Mouse (Mus musculus) gastrocnemius, postnatal 25 days (tissue): ENCODE measurements around the gene Abraxas1. TPM values are rescaled to one million over a fixed set of nuclear protein-coding genes. Genes with fewer than 3 reads are reported as not detected.

Experiments used
- DNase-seq: peaks from one replicate; pipeline ENCODE4 v3.0.0; 2022
- long read RNA-seq, 2 experiments: library from polyadenylated mRNA; stranded (forward); transcript quantifications; one replicate each; pipeline ENCODE4 v2.0.0; 2021
- total RNA-seq, 2 experiments: library from RNA; stranded (reverse); gene quantifications; 1 replicate in 1 of 2; 2 replicates in 1 of 2; pipeline ENCODE4 v1.2.3; 2021

The Abraxas1 gene
- total RNA-seq = 1 to 10 TPM; 4.5 to 5.2 TPM
- long read RNA-seq, experiment 1, partial matches to known transcripts = 0 of 3 reads
- long read RNA-seq, experiment 1, other reads (novel, unspliced or antisense) = 0 of 3 reads
- long read RNA-seq, experiment 2, partial matches to known transcripts = 0 of 4 reads
- long read RNA-seq, experiment 2, other reads (novel, unspliced or antisense) = 1 of 4 reads

DNA sequence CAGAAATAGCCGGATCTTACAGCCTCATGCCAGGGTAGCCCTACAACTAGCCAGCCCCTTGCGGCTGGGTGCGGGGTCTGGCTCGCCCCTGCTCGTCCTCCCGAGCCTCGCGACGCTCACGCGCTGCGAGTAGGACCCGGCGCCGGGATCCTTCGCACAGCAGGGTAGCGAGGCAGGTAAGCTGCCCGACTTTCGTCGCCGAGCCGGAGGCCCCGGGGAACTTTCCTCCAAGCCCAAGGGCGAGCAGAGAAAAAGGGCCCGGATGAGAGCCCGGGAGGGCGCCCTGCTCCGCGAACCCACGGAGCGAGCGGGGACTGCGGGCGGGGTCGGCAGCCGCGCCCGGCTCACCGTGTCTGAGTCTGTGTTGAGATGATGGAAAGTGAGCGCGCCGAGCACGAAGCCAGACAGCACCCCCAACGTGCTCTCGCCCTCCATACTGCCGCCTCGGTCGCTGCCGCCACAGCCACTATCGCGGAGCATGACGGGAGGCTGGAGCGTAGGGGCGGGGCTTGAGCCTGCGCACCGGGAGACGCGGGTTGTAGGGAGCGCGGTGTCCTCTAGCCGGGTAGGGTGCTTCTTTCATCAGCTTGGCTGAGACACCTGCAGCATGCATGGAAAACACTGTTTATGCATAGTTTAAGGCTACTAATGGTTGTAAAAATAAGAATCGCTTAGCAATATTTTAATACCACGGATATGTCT is at the start of gene Abraxas1:
TSS of gene Abraxas1 (minus strand) at position 483 of the 702 bp plus-strand sequence.
- DNase-seq = peak; percentile 79

- DNase-seq = no peak
These were observed 48.6 kb upstream of the Abraxas1 start for GRCm38 (mm10) chr5:100869197-100869895.

DNA sequence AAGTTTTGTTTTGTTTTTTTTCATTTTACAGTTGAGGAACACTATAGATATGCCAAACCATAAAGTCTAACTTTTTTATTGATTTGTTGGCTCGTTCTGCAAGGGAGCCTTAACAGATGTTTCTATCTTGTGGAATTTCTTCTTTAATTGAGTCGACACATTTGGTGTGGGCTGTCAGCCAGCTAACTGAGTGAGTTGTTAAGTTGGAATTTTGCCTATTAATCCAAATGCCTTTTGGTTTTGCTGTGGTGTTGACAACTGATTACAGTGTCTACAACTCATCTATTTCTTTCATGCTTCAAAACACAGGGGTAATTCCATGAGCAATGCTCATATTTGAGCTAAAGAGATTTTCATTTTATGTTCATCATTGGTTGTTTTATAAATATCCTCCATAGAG is 45.4 kb upstream of the Abraxas1 start:
- no peak for DNase-seq

- DNase-seq = no peak
These were observed 43.7 kb upstream of the Abraxas1 start for GRCm38 (mm10) chr5:100864438-100864837.

DNA sequence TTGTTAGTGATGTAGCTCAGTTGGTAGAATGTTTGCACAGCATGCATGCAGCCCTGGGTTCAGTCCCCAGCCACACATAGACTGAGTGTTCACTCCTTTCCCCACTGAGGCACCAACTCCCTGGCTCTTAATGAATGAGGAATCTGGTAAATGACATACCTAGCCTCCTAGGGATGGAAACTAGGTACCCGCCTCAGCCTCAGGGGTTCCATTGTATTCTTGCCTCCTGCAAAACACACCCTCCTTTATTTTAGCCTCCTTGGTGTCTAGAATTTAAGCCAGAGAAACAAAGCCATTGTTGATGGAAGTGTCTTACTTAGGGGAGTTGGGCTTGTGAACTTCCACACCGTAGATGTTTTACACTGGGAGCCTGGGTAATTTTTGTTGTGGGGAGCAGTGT is 42.3 kb upstream of the Abraxas1 start:
- DNase-seq = no peak

GRCm38 (mm10) chr5:100861811-100862210 is 41.0 kb upstream of the Abraxas1 start:
- DNase-seq = no peak

DNA sequence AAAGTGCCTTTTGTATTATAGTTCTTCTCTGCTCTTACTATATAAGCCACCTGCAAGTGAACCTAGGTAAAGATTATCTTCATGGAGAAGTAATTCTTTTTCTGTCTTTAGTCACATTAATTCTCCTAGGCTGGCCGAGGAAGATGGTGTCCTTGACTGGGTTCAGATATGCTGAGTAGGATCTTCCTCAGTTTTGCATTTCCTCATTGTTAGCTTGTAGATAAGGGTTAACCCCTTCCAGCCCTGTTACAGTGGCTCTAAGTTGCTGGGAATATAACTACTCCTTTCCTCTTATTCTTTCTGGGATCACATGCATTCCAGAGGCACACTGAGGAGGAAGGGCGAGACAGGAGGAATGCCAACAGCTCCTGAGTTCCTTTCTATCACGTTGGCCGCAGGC is 40.4 kb upstream of the Abraxas1 start:
- DNase-seq = no peak

- DNase-seq = peak; percentile 67
These were observed 39.8 kb upstream of the Abraxas1 start for GRCm38 (mm10) chr5:100860417-100861053.

DNA sequence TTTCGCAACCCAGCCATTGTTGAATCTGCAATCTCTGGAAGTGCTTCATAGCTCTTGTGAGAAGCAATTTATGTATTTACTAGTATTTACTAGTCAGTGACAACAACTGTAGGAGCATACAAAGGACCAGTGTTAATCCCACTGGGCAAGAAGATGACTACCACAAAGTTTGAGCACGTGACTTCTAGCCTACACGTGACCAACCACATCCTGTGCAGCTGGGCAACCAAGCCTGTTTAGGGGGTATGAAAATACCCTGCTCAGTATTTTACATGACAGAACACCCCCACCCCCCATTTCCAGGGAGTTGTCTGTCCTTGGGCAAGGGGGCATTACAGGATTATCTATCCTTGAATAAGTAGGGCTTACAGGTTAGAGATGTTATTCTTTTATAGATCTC is 35.8 kb upstream of the Abraxas1 start:
- DNase-seq = no peak

- DNase-seq = no peak
These were observed 33.2 kb upstream of the Abraxas1 start for GRCm38 (mm10) chr5:100853963-100854362.

DNA sequence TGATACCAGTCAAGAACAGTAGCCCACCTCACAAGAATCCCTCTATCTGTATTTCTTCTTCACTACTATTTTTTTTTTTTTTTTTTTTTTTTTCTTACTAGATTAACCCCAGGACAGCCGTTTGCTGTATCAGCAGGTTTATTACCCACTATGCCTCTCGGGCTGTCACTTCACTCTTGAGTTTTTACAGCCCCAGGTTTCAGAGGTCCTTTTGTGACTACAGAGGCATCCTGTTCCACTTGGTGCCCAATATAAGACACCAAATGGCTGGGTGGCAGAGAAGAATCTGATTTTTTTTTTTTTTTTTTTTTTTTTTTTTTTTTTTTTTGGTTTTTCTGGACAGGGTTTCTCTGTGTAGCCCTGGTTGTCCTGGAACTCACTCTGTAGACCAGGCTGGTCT is 26.4 kb upstream of the Abraxas1 start:
- no peak for DNase-seq

DNA sequence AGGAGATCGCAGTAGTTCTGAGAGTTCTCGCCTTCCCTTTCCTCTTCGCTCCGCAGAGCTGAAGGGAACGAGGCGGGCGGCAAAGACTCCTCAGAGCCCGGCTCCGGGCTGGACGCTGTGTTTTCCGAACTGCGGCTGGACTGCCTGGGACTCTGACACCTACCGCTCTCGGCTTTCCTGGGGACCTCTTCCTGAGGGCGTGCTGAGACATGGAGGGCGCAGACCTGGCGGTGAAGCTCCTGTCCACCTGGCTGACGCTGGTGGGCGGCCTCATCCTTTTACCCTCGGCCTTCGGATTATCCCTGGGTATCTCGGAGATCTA is 25.8 kb upstream of the Abraxas1 start:
- no peak for DNase-seq

- DNase-seq = peak; percentile 71
These were observed 25.3 kb upstream of the Abraxas1 start for GRCm38 (mm10) chr5:100845848-100846598.

DNA sequence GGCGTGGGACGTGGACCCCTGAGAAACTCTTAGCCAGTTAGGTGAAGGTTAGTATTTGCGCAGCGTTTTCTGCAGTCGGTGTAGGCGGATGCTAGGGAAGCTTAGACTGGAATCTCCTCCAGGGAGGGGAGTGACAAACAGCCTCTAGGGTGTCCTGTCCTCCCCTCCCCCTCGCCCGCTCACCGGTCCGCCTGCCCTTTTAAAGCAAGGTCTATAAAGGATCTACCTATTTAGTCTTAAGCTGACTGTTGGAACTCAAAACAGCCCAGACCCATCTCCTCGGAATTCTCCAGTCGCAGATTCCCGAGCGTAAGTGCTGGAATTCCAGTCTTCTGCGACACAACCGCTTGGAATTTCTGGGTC is 24.7 kb upstream of the Abraxas1 start, which contains the start of gene Gpat3:
TSS of gene Gpat3 (plus strand) at position 229 of the 363 bp plus-strand sequence.
- DNase-seq = no peak

DNA sequence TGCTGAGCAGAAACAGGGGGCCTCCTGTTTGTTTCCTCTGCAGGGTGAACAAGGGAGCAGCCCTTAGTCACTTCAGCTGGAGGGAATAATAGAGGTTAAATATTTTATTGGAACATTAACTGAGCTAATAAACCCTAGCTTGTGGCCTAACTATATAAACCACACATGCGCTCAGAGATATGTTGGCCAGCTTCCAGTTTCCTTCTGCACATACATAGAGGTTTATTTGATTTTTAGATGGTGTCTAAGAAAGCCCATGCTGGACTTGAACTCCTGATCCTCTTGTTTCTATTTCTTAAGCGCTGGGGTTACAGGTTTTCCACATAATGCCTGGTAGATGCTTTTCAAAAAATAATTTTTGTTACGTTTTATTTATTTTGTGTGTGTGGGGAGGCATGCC is 23.7 kb upstream of the Abraxas1 start:
- DNase-seq = no peak

GRCm38 (mm10) chr5:100837907-100838306 is 17.1 kb upstream of the Abraxas1 start:
- DNase-seq = no peak

DNA sequence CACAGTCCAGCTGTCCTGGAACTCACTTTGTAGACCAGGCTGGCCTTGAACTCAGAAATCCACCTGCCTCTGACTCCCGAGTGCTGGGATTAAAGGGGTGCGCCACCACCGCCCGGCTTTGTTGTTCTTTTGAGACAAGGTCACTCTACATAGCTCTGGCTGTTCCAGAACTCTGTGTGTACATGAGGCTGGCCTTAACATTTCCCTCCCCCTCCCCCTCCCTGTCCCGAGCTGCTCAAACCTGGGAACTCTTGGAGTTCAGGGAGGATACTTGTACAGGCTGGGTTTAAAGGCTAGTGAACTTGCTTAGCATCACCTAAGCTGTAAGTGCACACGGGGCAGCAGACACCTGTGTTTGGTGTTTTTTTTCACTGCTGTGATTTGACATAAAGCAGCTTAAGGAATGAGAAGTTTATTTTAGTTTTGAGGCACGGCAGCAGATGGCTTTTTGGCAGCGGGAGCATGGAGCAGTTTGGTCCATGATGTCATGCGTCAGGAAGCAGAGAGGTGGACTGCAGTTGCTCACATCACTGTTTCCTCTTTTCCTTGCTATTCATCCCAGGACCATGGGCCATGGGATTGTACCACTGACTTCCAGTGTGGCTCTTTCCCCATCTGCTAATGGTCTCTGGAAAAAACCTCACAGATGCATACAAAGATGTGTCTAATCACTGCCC is 15.2 kb upstream of the Abraxas1 start:
- no peak for DNase-seq

DNA sequence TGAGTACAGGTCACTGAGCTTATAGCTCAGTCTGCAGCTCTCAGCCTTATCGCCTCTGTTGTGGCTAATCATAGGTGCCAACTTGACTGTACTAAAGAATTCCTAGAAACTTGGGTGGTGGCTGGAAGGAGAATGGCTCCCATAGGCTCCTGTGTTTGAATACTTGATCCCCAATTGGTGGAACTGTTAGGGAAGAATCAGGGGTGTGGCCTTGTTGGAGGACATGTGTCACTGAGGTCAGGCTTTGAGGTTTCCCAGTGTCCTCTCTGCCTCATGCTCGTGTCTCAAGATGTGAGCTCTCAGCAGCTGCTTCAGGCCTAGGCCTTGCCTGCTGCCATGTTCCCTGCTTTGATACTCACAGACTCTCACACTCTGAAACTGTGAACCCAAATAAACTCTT is 13.1 kb upstream of the Abraxas1 start:
- DNase-seq = no peak

DNA sequence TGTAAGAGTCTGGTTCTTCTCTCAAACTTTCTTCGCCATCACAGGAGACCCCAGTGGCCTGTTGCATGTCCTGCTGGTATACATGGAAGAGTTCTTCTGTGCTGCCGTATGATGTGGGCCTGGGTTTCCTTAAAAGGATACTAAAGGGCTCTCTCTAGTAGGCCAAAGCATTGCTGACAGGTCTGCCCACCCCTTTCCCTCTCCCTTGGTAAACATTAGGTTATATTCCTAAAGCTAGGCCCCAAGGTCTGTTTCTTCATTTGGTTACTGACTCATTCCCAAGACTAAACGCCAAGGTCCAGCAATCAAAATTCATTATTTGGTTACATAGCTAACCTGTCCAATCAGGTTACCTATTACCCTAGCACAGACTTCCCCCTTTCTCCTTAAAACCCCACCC is 11.9 kb upstream of the Abraxas1 start:
- no peak for DNase-seq

- no peak for DNase-seq
These were observed 7.9 kb upstream of the Abraxas1 start for GRCm38 (mm10) chr5:100828701-100829100.

- DNase-seq = no peak
These were observed 5.8 kb upstream of the Abraxas1 start for GRCm38 (mm10) chr5:100826531-100826930.

- no peak for DNase-seq
These were observed 5.2 kb upstream of the Abraxas1 start for GRCm38 (mm10) chr5:100825975-100826374.
